Mouse (Mus musculus) lung, embryonic 15.5 days (tissue): ENCODE results near the gene Clps. TPM values are rescaled to one million over a fixed set of nuclear protein-coding genes. Genes with fewer than 3 reads are reported as not detected.

Source experiments
- ATAC-seq: fragments of 200-750 bp; cut with Nextera tagmentation; 2 replicates; pipeline ENCODE4 v1.8.0; 2017; ENCODE audit warnings: moderate number of reproducible peaks, borderline replicate concordance; ENCODE audit not compliant: low FRiP score, low TSS enrichment; ENCODE audit errors: extremely low read depth
- H3K27ac ChIP-seq: fragments of 300-500 bp; sonication (generic); 2 replicates; pipeline ENCODE4 v1.5.1; 2015; ENCODE audit warnings: moderate library complexity, mild to moderate bottlenecking, inconsistent platforms
- H3K27me3 ChIP-seq: fragments of 300-500 bp; sonication (generic); 2 replicates; pipeline ENCODE4 v1.6.1; 2015; ENCODE audit warnings: inconsistent platforms
- H3K36me3 ChIP-seq: fragments of 300-500 bp; sonication (generic); 2 replicates; pipeline ENCODE4 v1.6.1; 2015; ENCODE audit warnings: inconsistent platforms
- H3K4me1 ChIP-seq: fragments of 300-500 bp; sonication (generic); 2 replicates; pipeline ENCODE4 v1.6.1; 2015; ENCODE audit warnings: inconsistent platforms
- H3K4me2 ChIP-seq: fragments of 300-500 bp; sonication (generic); 2 replicates; pipeline ENCODE4 v1.6.1; 2015; ENCODE audit warnings: inconsistent platforms, mild to moderate bottlenecking, moderate library complexity
- H3K4me3 ChIP-seq: fragments of 300-500 bp; sonication (generic); 2 replicates; pipeline ENCODE4 v1.5.1; 2015; ENCODE audit warnings: mild to moderate bottlenecking, inconsistent platforms
- H3K9ac ChIP-seq: fragments of 300-500 bp; sonication (generic); 2 replicates; pipeline ENCODE4 v1.6.1; 2015; ENCODE audit warnings: inconsistent platforms
- H3K9me3 ChIP-seq: fragments of 300-500 bp; sonication (generic); 2 replicates; pipeline ENCODE4 v1.6.1; 2016; ENCODE audit warnings: inconsistent platforms
- WGBS: fragments of 180-500 bp; shearing (Covaris S2); methylation state at CpG from one replicate; pipeline ENCODE4 v1.1.7; 2015; 5-methylcytosine and 5-hydroxymethylcytosine counted together
- polyA plus RNA-seq: library from polyadenylated mRNA; unstranded; fragments of >200 nt; fragmentation: Nextera tagmentation; extraction: Ambion mirVana; gene quantifications from 2 replicates; pipeline ENCODE4 v1.2.1, GENCODE M21; 2015

Clps gene
- polyA plus RNA-seq, 1 experiment from 2014 or later = 0.34 TPM

DNA sequence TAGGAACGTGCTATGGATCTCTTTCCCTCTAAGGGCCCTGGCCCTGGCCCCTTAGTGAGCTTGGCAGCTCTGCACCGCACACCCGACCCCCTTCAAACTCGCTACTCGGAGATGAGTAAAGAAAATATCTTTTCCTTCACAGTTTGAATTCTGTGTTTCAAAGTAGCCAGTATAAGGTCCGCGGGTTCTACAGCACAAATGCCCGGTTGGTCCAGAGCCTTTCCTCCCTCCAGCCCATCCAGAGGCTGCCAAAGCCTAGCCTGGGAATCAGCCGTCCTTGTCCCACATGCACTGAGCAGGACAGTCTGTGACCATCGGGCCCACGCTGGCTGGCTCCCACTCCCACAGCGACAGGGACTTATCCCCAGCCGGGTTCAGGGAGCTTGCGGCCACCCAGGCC is 11.5 kb downstream of the Clps start, which contains the start of gene Clpsl2:
Gene Clpsl2 (plus strand): TSS at position 301 of the 400 bp plus-strand sequence.
- Histone ChIP-seq H3K36me3 (no peaks in the 10 kb centered on the region), H3K9ac (no peak within 1 kb of the TSS), H3K27ac (no peak within 1 kb of the TSS), H3K9me3 (no peaks in the 10 kb centered on the region), H3K4me2 (no peak within 1 kb of the TSS), H3K4me3 (no peak within 1 kb of the TSS), H3K27me3 (no peaks in the 10 kb centered on the region), H3K4me1 (0 out of 2 replicates have a peak, but pooled peaks cover 3% of the 10 kb centered on the region)
- 71% methylated on average over 14 of the region's 14 CpGs for WGBS
- no peak for ATAC-seq

- H3K9ac ChIP-seq = no peak overlapping the region
- H3K9me3 ChIP-seq = no peaks in the 10 kb centered on the region
- H3K4me3 ChIP-seq = no peak overlapping the region
- H3K27ac ChIP-seq = no peak overlapping the region
- no peaks in the 10 kb centered on the region for H3K27me3 ChIP-seq
- WGBS = 64% methylated on average over 11 of the region's 11 CpGs
- 0 out of 2 replicates have a peak, but pooled peaks cover 3% of the 10 kb centered on the region for H3K4me1 ChIP-seq
- no peaks in the 10 kb centered on the region for H3K36me3 ChIP-seq
- H3K4me2 ChIP-seq = no peak overlapping the region
- no peak for ATAC-seq
Observed at GRCm38 (mm10) chr17:28548550-28548949, 12.0 kb downstream of the Clps start.

DNA sequence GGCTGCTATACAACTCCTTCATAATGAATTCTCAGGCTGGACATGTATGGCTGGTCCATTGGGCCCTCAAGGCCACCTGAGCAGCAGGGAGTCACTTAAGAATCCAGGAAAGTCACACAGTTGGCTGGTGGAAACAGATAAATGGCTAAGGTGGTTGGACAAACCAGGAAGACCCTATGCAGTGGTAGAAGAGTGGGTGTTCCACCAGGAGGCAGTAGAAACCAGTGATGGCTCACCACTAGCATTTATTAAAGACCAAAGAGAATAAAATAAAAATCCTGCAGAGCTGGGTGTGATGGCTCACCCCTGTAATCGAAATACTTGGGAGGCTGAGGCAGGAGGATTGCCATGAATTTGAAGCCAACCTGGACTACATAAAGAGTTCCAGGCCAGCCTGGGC is 13.6 kb downstream of the Clps start:
- Histone ChIP-seq H3K36me3 (no peaks in the 10 kb centered on the region), H3K9me3 (no peaks in the 10 kb centered on the region), H3K9ac (no peak overlapping the region), H3K27ac (no peak overlapping the region), H3K4me1 (no peaks in the 10 kb centered on the region), H3K27me3 (no peaks in the 10 kb centered on the region), H3K4me2 (no peak overlapping the region), H3K4me3 (no peak overlapping the region)
- WGBS = 74% methylated on average over 1 of the region's 1 CpGs
- ATAC-seq = no peak

- Histone ChIP-seq H3K27ac (no peak overlapping the region), H3K9me3 (no peaks in the 10 kb centered on the region; the same call in 1 of the 2 replicates), H3K4me3 (no peak overlapping the region), H3K27me3 (no peaks in the 10 kb centered on the region), H3K9ac (no peak overlapping the region), H3K4me1 (no peaks in the 10 kb centered on the region), H3K4me2 (no peak overlapping the region), H3K36me3 (no peaks in the 10 kb centered on the region)
- ATAC-seq = no peak
- 46% methylated on average over 12 of the region's 12 CpGs for WGBS
Observed at GRCm38 (mm10) chr17:28537881-28538280, 22.7 kb downstream of the Clps start.

GRCm38 (mm10) chr17:28533327-28533726 is 27.2 kb downstream of the Clps start:
- H3K27ac ChIP-seq = no peak overlapping the region
- 0 out of 2 replicates have a peak, but pooled peaks cover 3% of the 10 kb centered on the region for H3K4me1 ChIP-seq
- 89% methylated on average over 13 of the region's 13 CpGs for WGBS
- H3K9ac ChIP-seq = no peak overlapping the region
- H3K4me3 ChIP-seq = no peak overlapping the region
- no peaks in the 10 kb centered on the region for H3K27me3 ChIP-seq
- ATAC-seq = no peak
- H3K36me3 ChIP-seq = no peaks in the 10 kb centered on the region
- H3K9me3 ChIP-seq = no peaks in the 10 kb centered on the region
- H3K4me2 ChIP-seq = no peak overlapping the region

DNA sequence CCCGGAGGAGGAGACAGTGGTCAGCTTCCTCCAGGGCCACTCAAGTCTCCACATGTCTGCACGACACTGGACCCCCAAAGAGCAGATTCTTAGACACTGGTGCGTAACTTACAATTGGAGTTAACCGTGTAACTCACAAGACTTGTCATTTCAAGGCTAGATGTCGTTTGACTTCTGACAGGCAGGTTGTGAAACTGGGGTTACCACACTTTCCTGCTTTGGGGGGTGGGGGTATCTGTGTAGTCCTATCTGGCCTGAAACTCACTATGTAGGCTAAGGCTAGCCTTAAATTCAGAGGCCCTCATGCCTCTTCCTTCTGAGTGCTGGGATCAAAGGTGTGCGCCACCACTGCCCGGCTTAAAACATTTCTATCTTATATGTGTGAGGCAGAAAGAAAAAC is 28.0 kb downstream of the Clps start:
- no peak overlapping the region for H3K4me2 ChIP-seq
- H3K9me3 ChIP-seq = no peaks in the 10 kb centered on the region
- H3K4me3 ChIP-seq = no peak overlapping the region
- no peak overlapping the region for H3K9ac ChIP-seq
- no peak overlapping the region for H3K27ac ChIP-seq
- WGBS = 79% methylated on average over 7 of the region's 7 CpGs
- peaks cover 7% of the 10 kb centered on the region for H3K4me1 ChIP-seq
- no peaks in the 10 kb centered on the region for H3K36me3 ChIP-seq
- no peaks in the 10 kb centered on the region for H3K27me3 ChIP-seq
- no peak for ATAC-seq

DNA sequence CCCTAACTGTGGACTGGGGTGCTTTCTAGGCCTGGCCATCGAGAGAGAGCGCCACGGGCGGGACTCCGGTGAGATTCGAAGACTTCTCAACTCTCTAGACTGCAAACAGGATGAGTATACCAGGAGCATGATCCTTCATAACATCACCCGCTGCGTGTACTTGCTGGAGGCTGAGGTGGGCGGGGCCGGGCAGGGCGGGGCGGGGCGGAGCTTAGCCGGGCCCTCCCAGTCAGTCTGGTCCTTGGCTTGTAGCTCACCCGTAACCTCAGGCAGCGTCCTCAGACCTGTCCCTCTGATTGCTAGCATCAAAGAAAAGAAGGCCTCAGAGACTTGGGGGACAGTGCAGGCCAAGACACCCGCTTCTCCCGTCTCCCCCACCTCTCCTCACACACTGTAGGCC is 28.6 kb downstream of the Clps start:
- Histone ChIP-seq H3K27ac (no peak overlapping the region), H3K4me3 (no peak overlapping the region), H3K9me3 (no peaks in the 10 kb centered on the region), H3K4me1 (peaks cover 12% of the 10 kb centered on the region), H3K36me3 (no peaks in the 10 kb centered on the region), H3K9ac (no peak overlapping the region), H3K4me2 (no peak overlapping the region), H3K27me3 (no peaks in the 10 kb centered on the region)
- ATAC-seq = no peak
- 19% methylated on average over 18 of the region's 18 CpGs for WGBS

DNA sequence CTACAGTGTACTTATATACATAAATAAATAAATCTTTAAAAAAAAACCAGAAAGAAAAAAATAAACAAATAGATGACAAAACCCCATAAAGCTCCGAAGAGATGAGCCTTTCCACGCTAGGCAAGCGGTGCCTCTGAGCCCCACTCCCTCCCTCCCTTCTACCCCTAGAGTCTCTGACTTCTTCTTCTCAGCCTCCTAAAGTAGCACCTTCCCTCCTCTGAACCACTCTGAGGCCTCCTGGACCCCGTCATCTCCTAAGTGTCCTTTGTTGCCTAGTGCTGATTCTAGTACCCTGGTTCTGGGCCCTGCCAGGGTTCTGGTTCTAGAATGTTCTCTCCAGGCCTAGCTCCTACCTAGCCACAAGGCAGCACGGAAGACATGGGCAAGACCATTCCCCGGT is 30.1 kb downstream of the Clps start, which contains the start of gene Armc12:
Gene Armc12 (plus strand): TSS at position 301 of the 400 bp plus-strand sequence.
- ATAC-seq = no peak
- no peak within 1 kb of the TSS for H3K27ac ChIP-seq
- no peak within 1 kb of the TSS for H3K9ac ChIP-seq
- H3K4me3 ChIP-seq = no peak within 1 kb of the TSS
- 83% methylated on average over 6 of the region's 6 CpGs for WGBS
- H3K9me3 ChIP-seq = no peaks in the 10 kb centered on the region
- H3K4me2 ChIP-seq = no peak within 1 kb of the TSS
- H3K4me1 ChIP-seq = peaks cover 12% of the 10 kb centered on the region
- H3K36me3 ChIP-seq = no peaks in the 10 kb centered on the region
- no peaks in the 10 kb centered on the region for H3K27me3 ChIP-seq

GRCm38 (mm10) chr17:28529116-28529515 is 31.4 kb downstream of the Clps start:
- Histone ChIP-seq H3K4me2 (no peak overlapping the region), H3K27me3 (no peaks in the 10 kb centered on the region), H3K4me3 (no peak overlapping the region), H3K27ac (no peak overlapping the region), H3K36me3 (no peaks in the 10 kb centered on the region), H3K9ac (no peak overlapping the region), H3K9me3 (no peaks in the 10 kb centered on the region), H3K4me1 (peaks cover 12% of the 10 kb centered on the region)
- no peak for ATAC-seq
- WGBS = 62% methylated on average over 4 of the region's 4 CpGs

DNA sequence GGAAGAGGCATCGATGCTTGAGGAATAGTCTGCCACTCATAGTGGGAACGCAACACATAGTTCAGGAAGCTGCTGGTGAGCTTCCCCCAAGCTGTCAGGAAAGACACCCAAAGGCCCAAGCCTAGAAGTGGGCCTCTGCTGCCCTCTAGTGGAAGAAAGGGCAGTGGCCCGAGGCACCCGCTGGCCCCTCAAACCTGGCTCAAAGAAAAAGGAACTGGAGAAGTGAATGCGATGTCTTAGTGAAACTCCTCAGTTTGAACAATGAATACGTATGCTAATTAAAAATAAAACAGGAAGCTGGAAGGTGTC is 32.6 kb downstream of the Clps start:
- peak; percentile 29; the same call in 1 of the 2 replicates for ATAC-seq
- Histone ChIP-seq H3K36me3 (no peaks in the 10 kb centered on the region), H3K4me2 (peak overlapping the region; percentile 49), H3K9ac (no peak overlapping the region), H3K27ac (no peak overlapping the region), H3K4me3 (peak overlapping the region; percentile 11; the same call in 1 of the 2 replicates), H3K27me3 (no peaks in the 10 kb centered on the region), H3K9me3 (no peaks in the 10 kb centered on the region), H3K4me1 (peaks cover 20% of the 10 kb centered on the region)
- 2% methylated on average over 6 of the region's 6 CpGs for WGBS

GRCm38 (mm10) chr17:28527184-28528042 is 33.2 kb downstream of the Clps start:
- peaks cover 20% of the 10 kb centered on the region for H3K4me1 ChIP-seq
- no peak overlapping the region for H3K27ac ChIP-seq
- H3K9ac ChIP-seq = no peak overlapping the region
- H3K4me2 ChIP-seq = peak overlapping the region; percentile 49
- H3K4me3 ChIP-seq = peak overlapping the region; percentile 11; the same call in 1 of the 2 replicates
- 28% methylated on average over 12 of the region's 12 CpGs for WGBS
- ATAC-seq = no peak
- H3K27me3 ChIP-seq = no peaks in the 10 kb centered on the region
- no peaks in the 10 kb centered on the region for H3K36me3 ChIP-seq
- no peaks in the 10 kb centered on the region for H3K9me3 ChIP-seq

GRCm38 (mm10) chr17:28524831-28525430 is 35.6 kb downstream of the Clps start:
- Histone ChIP-seq H3K27ac (no peak overlapping the region), H3K9me3 (no peaks in the 10 kb centered on the region), H3K9ac (no peak overlapping the region), H3K36me3 (no peaks in the 10 kb centered on the region), H3K27me3 (peaks cover 4% of the 10 kb centered on the region; the same call in 1 of the 2 replicates), H3K4me2 (no peak overlapping the region), H3K4me1 (peaks cover 25% of the 10 kb centered on the region), H3K4me3 (no peak overlapping the region)
- no peak for ATAC-seq
- 70% methylated on average over 4 of the region's 4 CpGs for WGBS
